Mouse (Mus musculus) lung, adult 2 months (tissue): ENCODE measurements around the gene Efnb1. TPM values are rescaled to one million over a fixed set of nuclear protein-coding genes. Genes with fewer than 3 reads are reported as not detected.

Experiments used
- DNase-seq: peaks from one replicate; pipeline ENCODE4 v3.0.0; 2022
- H3K4me1 ChIP-seq: fragments of 200-500 bp; 2 replicates; pipeline ENCODE4 v1.6.1; 2011; ENCODE audit warnings: low read length; ENCODE audit not compliant: control insufficient read depth, insufficient read depth
- H3K4me3 ChIP-seq: fragments of 200-500 bp; replicated peaks from 2 replicates; pipeline ENCODE3; 2011; ENCODE audit warnings: low read depth, mild to moderate bottlenecking, control low read depth, low read length; ENCODE audit errors: extremely low read depth
- CTCF ChIP-seq: fragments of 200-500 bp; IDR thresholded peaks from 2 replicates; pipeline ENCODE4 v1.5.1; 2011; ENCODE audit warnings: mild to moderate bottlenecking, low read length, control low read depth; ENCODE audit not compliant: insufficient read depth
- POLR2A ChIP-seq: fragments of 200-500 bp; IDR thresholded peaks from 2 replicates; pipeline ENCODE4 v1.6.1; 2011; ENCODE audit warnings: low read depth, mild to moderate bottlenecking, control low read depth, low read length, borderline replicate concordance; ENCODE audit errors: extremely low read depth
- WGBS: fragments of 180-500 bp; shearing (Covaris S2); methylation state at CpG from one replicate; pipeline ENCODE4 v1.1.7; 2018; 5-methylcytosine and 5-hydroxymethylcytosine counted together
- polyA plus RNA-seq: library from polyadenylated mRNA; depleted of rRNA; stranded (reverse); fragments of >200 nt; gene quantifications from 2 replicates; pipeline ENCODE4 v1.2.3, GENCODE M21; 2012

The Efnb1 gene
- polyA plus RNA-seq, 1 experiment, result 81.4 TPM

GRCm38 (mm10) chrX:99137928-99138740 is 2.2 kb downstream of the Efnb1 start:
- TF ChIP-seq CTCF, result no peak
- 39% methylated on average over 9 of the region's 9 CpGs for WGBS
- DNase-seq, result peak; percentile 21

DNA sequence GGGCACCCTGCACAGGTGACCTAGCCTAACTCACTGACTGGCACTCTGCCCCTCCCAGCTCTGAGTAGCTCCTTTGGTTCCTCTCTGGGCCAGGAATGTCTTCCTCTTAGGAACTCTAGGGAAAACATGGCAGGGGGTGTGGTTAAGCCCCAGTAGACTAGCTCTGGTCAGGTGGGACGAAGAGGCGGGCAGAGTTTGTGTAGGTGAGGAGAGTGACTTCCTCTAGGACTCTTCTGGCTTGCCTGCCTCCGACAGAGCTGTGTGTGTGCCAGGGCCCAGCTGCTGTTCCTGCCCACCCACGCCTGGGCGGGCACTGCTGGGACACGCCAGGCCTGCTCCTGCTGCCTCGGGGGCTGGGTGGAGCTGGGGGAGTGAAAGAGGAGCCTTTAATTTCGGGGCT is 5.1 kb downstream of the Efnb1 start:
- TF ChIP-seq CTCF (no peak), POLR2A (peak; percentile 19; the same call in 1 of the 2 replicates)
- Histone ChIP-seq H3K4me3 (peak overlapping the region; percentile 58), H3K4me1 (peaks cover 18% of the 10 kb centered on the region)
- DNase-seq, result peak; percentile 58
- 53% methylated on average over 8 of the region's 8 CpGs for WGBS

More at GRCm38 (mm10) chrX:99137928-99138740, 2.2 kb downstream of the Efnb1 start:
- Histone ChIP-seq H3K4me3 (peak overlapping the region; percentile 85), H3K4me1 (peaks cover 5% of the 10 kb centered on the region)

DNA sequence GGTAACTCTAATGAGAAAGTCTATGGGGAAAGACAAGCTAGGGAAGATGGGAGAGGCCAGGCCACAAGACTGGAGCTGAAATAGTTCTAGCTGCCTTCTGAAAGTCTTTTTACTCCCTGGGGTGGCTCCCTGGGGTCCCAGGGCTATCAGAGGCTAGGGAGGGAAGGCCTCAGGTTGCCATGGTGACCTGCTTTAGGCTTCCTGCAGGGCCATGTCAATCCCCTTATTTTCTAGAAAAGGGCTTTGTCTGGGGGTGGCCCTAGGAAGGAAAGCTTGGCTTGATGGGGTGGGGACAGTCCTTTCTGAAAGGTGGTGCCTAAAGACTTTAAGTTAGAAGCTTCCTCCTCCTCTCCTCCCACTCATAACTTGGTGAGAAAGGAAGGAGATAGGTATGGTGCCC is 6.0 kb downstream of the Efnb1 start:
- TF ChIP-seq POLR2A (no peak), CTCF (no peak)
- H3K4me1 ChIP-seq, result peaks cover 18% of the 10 kb centered on the region
- H3K4me3 ChIP-seq, result no peak overlapping the region
- no peak for DNase-seq

DNA sequence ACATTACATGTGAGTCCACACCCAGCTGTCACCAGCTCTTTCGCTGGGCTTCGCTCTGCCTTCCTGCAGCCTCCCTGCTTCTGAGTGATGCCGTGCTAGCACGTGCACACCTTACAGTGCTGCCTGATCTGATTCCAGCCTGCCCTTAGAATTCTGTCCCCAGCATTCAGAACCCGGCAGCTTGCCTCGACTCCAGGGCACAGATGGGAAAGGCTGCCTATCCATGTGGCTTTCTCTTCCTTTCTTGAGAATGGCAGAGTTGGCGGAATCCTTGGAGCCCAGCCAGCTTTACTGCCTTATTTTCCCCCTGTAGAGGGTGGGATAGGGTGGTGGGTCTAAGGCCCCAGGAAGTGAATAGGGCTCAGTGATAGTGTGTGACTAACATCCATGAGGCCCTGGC is 9.6 kb downstream of the Efnb1 start:
- WGBS, result 79% methylated on average over 7 of the region's 7 CpGs
- DNase-seq, result no peak
- H3K4me1 ChIP-seq, result peaks cover 29% of the 10 kb centered on the region
- no peak overlapping the region for H3K4me3 ChIP-seq
- no peak for TF ChIP-seq CTCF
- TF ChIP-seq POLR2A, result no peak

- Histone ChIP-seq H3K4me3 (no peak overlapping the region), H3K4me1 (peaks cover 24% of the 10 kb centered on the region)
- peak; percentile 10 for DNase-seq
- no peak for TF ChIP-seq POLR2A
- no peak for TF ChIP-seq CTCF
- 57% methylated on average over 11 of the region's 11 CpGs for WGBS
Measured at GRCm38 (mm10) chrX:99148061-99148905, 12.4 kb downstream of the Efnb1 start.

GRCm38 (mm10) chrX:99149047-99149446 is 13.1 kb downstream of the Efnb1 start:
- 63% methylated on average over 7 of the region's 7 CpGs for WGBS
- Histone ChIP-seq H3K4me3 (no peak overlapping the region), H3K4me1 (peaks cover 18% of the 10 kb centered on the region)
- peak; percentile 24 for DNase-seq
- no peak for TF ChIP-seq POLR2A
- TF ChIP-seq CTCF, result no peak

GRCm38 (mm10) chrX:99149900-99150299 is 14.0 kb downstream of the Efnb1 start:
- TF ChIP-seq CTCF (no peak), POLR2A (peak; percentile 15; the same call in 1 of the 2 replicates)
- no peak for DNase-seq
- peaks cover 12% of the 10 kb centered on the region for H3K4me1 ChIP-seq
- 35% methylated on average over 2 of the region's 2 CpGs for WGBS
- H3K4me3 ChIP-seq, result no peak overlapping the region

- Histone ChIP-seq H3K4me3 (no peak overlapping the region), H3K4me1 (peaks cover 12% of the 10 kb centered on the region)
- no peak for TF ChIP-seq POLR2A
- no peak for TF ChIP-seq CTCF
- 50% methylated on average over 3 of the region's 3 CpGs for WGBS
- DNase-seq, result no peak
Measured at GRCm38 (mm10) chrX:99150712-99151111, 14.8 kb downstream of the Efnb1 start.

GRCm38 (mm10) chrX:99151434-99151833 is 15.5 kb downstream of the Efnb1 start:
- no peak for TF ChIP-seq POLR2A
- TF ChIP-seq CTCF, result no peak
- peaks cover 12% of the 10 kb centered on the region for H3K4me1 ChIP-seq
- H3K4me3 ChIP-seq, result no peak overlapping the region
- 79% methylated on average over 4 of the region's 4 CpGs for WGBS
- no peak for DNase-seq

GRCm38 (mm10) chrX:99152141-99152540 is 16.2 kb downstream of the Efnb1 start:
- TF ChIP-seq POLR2A, result no peak
- no peak for TF ChIP-seq CTCF
- H3K4me3 ChIP-seq, result no peak overlapping the region
- peaks cover 12% of the 10 kb centered on the region for H3K4me1 ChIP-seq
- no peak for DNase-seq
- 52% methylated on average over 3 of the region's 3 CpGs for WGBS
